Mouse (Mus musculus): ENCODE data around the gene Ncor2. TPM values are rescaled to one million over a fixed set of nuclear protein-coding genes. Genes with fewer than 3 reads are reported as not detected.

The Ncor2 gene
- polyA plus RNA-seq, 1 experiment: 46.9 TPM

DNA sequence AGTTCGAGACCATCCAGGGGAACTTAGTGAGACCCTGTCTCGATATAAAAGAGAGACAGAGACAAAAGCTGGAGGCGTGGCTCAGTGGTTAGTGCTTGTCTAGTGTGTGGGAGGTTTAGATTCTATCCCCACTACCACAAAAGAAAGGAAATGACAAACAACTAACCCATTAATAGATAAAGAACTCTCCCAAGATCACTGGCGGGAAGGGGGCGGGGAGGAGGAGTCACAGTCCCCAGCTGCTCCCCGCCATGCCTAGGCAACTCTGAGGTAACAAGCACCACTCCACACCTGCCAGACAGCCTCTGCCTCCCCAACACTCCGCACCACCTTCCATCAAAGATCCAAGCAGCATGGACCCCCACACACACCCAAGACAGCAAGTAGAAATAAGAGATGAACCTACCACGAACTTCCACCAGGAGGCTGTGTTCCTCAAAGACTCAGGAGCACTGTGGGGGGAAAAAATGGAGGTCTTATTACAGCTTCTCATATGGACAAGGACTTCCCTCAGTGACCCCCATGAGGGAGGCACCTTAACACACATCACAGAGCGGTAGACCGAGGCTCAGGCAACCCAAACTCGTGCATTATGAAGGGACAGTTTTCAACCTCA lies 25.7 kb downstream of the Ncor2 start:
- peaks cover 4% of the 10 kb centered on the region for H3K4me1 ChIP-seq (ENCODE audit: control insufficient read depth, insufficient read depth, low read length)

DNA sequence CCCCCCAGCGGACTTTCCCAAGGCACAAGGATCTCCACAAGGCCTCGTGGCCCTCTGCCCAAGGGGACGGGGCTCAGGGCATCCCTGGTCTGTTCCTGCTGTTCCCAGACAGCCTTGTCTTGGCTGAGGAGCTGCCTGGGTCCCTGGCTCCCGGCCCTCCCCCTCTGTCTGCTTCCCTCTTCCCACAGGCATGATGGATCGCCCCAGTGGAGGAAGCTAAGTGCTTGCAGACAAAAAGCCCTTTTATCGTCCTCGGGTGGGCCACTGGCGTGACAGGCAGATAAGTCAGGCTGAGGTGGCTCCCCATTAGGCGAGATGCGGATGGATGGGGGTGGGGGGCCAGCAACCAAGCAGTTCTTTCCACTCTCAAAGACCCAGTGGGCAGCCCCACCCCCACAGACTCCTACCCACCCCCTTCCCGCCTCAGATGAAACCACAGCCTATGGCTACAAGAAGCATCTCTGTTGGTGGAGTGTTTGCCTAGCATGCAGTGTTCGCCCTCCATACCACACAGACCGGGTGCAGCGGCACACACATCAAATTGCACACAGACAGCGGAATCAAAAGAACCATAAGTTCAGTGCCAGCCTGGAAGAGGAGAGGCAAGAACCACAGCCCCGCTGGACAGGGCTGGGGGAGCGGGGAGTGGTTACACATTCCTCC lies 27.0 kb downstream of the Ncor2 start:
- H3K4me1 ChIP-seq (ENCODE audit: control insufficient read depth, insufficient read depth, low read length): no peaks in the 10 kb centered on the region; the same call in 1 of the 2 replicates

More for the DNA sequence above, 25.7 kb downstream of the Ncor2 start:
- no peak overlapping the region for H3K4me3 ChIP-seq (replicated peaks; ENCODE audit: control insufficient read depth, low read depth, low read length)
- WGBS: 71% methylated on average over 11 of the region's 11 CpGs
- no peak overlapping the region for H3K27ac ChIP-seq (ENCODE audit: control insufficient read depth, insufficient read depth, low read depth, low read length, poor library complexity)
- TF ChIP-seq CTCF (IDR thresholded peaks at IDR 0.05; ENCODE audit: control insufficient read depth, insufficient read depth, low read length) (no peak), POLR2A (IDR thresholded peaks at IDR 0.05; ENCODE audit: borderline replicate concordance, control insufficient read depth, low read depth, low read length) (no peak)

DNA sequence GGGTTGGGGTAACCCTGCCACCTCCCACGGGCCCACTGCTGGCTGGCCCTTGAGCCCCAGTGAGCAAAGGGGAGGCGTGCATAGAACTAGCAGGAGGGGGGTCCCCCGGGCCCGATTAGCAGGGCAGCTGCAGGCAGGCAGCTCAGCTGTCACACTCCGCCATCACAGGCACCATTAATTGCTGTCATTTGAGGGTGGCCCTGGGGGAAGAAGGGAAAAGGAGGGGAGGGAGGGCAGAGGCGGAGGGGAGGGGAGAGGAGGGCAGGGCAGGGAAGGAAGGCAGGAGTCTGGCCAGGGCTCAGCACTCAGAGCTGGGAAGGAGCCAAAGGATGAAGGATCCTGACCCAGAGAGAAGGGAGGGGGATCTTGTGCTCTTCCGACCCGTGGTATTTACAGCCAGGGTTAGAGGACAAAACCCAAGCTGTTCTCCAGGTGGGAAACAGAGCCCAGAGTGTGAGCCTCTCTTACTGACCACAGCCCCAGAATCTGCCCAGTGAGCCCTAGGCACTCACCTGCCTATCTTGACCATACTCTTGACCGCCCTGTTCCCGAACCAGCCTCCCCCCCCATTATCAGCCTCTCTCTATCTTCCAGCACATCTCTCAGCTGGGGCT lies 28.0 kb downstream of the Ncor2 start:
- no peak overlapping the region for H3K27ac ChIP-seq (ENCODE audit: control insufficient read depth, insufficient read depth, low read depth, low read length, poor library complexity)
- 65% methylated on average over 10 of the region's 10 CpGs for WGBS
- no peaks in the 10 kb centered on the region; the same call in 1 of the 2 replicates for H3K4me1 ChIP-seq (ENCODE audit: control insufficient read depth, insufficient read depth, low read length)
- H3K4me3 ChIP-seq (replicated peaks; ENCODE audit: control insufficient read depth, low read depth, low read length): no peak overlapping the region
- TF ChIP-seq POLR2A (IDR thresholded peaks at IDR 0.05; ENCODE audit: borderline replicate concordance, control insufficient read depth, low read depth, low read length): no peak
- TF ChIP-seq CTCF (IDR thresholded peaks at IDR 0.05; ENCODE audit: control insufficient read depth, insufficient read depth, low read length): no peak

More for the DNA sequence above, 27.0 kb downstream of the Ncor2 start:
- Histone ChIP-seq H3K4me3 (replicated peaks; ENCODE audit: control insufficient read depth, low read depth, low read length) (no peak overlapping the region), H3K27ac (ENCODE audit: control insufficient read depth, insufficient read depth, low read depth, low read length, poor library complexity) (no peak overlapping the region)
- TF ChIP-seq CTCF (IDR thresholded peaks at IDR 0.05; ENCODE audit: control insufficient read depth, insufficient read depth, low read length): no peak
- TF ChIP-seq POLR2A (IDR thresholded peaks at IDR 0.05; ENCODE audit: borderline replicate concordance, control insufficient read depth, low read depth, low read length): no peak
- WGBS: 61% methylated on average over 17 of the region's 17 CpGs

DNA sequence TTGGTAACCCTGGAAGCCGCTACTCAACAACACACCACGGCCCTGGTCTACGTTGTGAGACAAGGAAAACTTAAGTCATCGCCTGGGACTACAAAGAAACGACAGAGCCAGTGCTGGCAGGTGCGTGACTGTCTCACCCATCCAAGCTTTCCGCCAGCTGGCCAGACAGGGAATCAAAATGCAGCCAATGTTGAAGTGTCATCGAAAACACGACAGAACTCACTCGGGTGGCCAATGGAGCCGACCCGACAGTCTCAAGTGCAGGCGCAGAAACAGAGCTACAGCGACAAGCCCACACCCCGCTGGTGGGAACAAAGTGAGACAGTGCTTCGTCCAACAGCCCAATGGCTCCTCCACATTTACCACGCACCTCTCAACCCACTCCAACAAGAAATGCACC lies 29.9 kb downstream of the Ncor2 start:
- no peaks in the 10 kb centered on the region for H3K4me1 ChIP-seq (ENCODE audit: control insufficient read depth, insufficient read depth, low read length)
- no peak overlapping the region for H3K27ac ChIP-seq (ENCODE audit: control insufficient read depth, insufficient read depth, low read depth, low read length, poor library complexity)
- TF ChIP-seq CTCF (IDR thresholded peaks at IDR 0.05; ENCODE audit: control insufficient read depth, insufficient read depth, low read length) (no peak), POLR2A (IDR thresholded peaks at IDR 0.05; ENCODE audit: borderline replicate concordance, control insufficient read depth, low read depth, low read length) (no peak)
- 90% methylated on average over 17 of the region's 17 CpGs for WGBS
- no peak overlapping the region for H3K4me3 ChIP-seq (replicated peaks; ENCODE audit: control insufficient read depth, low read depth, low read length)

DNA sequence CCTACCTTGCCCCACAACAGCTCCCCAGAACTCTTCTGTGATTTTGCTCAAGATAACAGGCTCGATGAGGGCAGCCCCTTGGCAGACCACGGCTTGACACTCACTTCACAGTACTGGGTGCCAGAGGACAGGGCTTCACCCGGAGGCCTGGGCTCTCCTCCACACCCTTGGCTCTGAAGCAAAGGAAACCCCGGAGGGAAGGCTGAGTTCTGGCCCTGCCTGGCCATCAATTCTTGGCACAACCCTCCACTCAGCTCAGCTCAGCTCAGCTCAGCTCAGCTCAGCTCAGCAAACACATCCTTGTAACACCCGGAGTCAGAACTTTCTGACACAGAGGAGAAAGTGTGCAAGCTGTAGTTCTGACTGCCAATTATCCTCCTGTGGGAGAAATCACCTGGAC lies 30.3 kb downstream of the Ncor2 start:
- Histone ChIP-seq H3K4me1 (ENCODE audit: control insufficient read depth, insufficient read depth, low read length) (no peaks in the 10 kb centered on the region), H3K4me3 (replicated peaks; ENCODE audit: control insufficient read depth, low read depth, low read length) (no peak overlapping the region), H3K27ac (ENCODE audit: control insufficient read depth, insufficient read depth, low read depth, low read length, poor library complexity) (no peak overlapping the region)
- 54% methylated on average over 5 of the region's 5 CpGs for WGBS
- no peak for TF ChIP-seq POLR2A (IDR thresholded peaks at IDR 0.05; ENCODE audit: borderline replicate concordance, control insufficient read depth, low read depth, low read length)
- TF ChIP-seq CTCF (IDR thresholded peaks at IDR 0.05; ENCODE audit: control insufficient read depth, insufficient read depth, low read length): no peak

DNA sequence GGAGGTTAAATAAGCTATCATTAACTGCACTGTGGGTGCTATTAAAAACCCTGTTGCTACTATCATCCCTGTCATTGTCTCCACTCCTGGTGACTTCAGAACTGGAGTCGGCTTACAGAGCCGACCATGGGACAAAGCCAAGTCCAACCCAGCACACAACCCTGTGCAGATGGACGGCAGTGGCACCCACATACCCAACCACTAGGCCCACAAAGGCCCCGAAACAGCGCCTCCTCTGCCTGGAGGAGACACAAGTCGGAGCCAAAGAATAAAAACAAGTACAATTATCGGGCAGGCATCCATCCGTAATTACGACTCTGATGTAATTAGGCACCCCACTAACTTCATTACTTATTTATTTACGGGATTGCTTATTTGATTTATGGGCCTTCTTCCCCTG lies 30.8 kb downstream of the Ncor2 start:
- WGBS: 90% methylated on average over 10 of the region's 10 CpGs
- Histone ChIP-seq H3K4me1 (ENCODE audit: control insufficient read depth, insufficient read depth, low read length) (no peaks in the 10 kb centered on the region), H3K27ac (ENCODE audit: control insufficient read depth, insufficient read depth, low read depth, low read length, poor library complexity) (no peak overlapping the region), H3K4me3 (replicated peaks; ENCODE audit: control insufficient read depth, low read depth, low read length) (no peak overlapping the region)
- TF ChIP-seq POLR2A (IDR thresholded peaks at IDR 0.05; ENCODE audit: borderline replicate concordance, control insufficient read depth, low read depth, low read length) (no peak), CTCF (IDR thresholded peaks at IDR 0.05; ENCODE audit: control insufficient read depth, insufficient read depth, low read length) (no peak)

DNA sequence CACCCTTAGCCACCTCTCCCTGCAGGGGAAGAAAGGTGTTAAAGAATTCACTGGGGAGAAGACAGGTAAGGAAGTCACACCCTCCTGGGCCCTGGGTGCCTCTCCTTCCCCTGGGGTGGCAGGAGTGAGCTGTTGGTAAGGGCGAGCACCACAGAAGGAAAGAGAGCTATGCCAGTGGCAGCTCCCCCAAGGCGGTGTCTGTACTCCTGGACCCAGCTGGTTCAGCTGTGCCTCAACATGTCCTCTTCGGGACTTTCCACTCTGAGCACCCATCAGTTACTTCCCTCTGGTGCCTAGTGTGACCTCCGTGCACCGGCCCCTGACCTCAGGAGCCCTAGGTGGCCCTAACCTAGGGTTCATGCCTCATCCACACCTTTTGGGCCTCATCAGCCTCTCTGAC lies 31.9 kb downstream of the Ncor2 start:
- Histone ChIP-seq H3K4me3 (replicated peaks; ENCODE audit: control insufficient read depth, low read depth, low read length) (no peak overlapping the region), H3K27ac (ENCODE audit: control insufficient read depth, insufficient read depth, low read depth, low read length, poor library complexity) (no peak overlapping the region), H3K4me1 (ENCODE audit: control insufficient read depth, insufficient read depth, low read length) (no peaks in the 10 kb centered on the region; the same call in 1 of the 2 replicates)
- 75% methylated on average over 5 of the region's 5 CpGs for WGBS
- no peak for TF ChIP-seq CTCF (IDR thresholded peaks at IDR 0.05; ENCODE audit: control insufficient read depth, insufficient read depth, low read length)
- TF ChIP-seq POLR2A (IDR thresholded peaks at IDR 0.05; ENCODE audit: borderline replicate concordance, control insufficient read depth, low read depth, low read length): no peak

DNA sequence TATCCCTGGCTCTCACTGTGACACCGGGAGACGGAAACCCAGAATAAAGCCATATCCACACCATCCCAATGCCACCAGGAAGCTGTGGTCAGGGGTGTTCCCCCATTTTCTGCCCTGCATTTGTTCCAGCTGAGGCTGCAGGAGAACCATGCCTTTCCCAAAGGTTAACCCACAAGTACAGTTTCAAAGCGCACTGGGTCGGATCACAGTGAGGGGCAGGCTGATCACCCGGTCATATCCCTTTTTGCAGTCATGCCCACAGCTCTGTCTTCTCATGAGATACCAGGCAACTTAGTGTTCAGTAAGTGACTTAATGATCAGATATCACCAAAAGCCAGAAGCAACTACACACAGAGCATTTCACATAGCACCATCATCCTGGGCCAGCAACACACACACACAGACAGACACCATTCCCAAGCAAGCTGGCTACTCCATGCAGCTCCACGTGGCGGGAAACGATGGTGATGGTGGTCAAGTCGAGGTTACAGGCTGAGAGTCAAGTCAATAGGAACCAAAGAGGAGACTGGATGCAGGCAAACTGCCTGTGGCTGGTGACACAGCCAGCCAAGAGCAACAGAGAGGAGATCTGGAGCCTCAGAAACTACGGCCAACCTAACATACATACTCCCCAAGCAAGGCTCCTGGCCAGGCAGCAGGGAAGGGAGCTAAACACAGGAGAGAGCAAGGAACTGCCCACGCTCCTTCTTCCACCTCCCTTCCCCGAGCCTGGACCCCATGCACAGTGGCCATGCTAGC lies 35.7 kb downstream of the Ncor2 start:
- Histone ChIP-seq H3K4me3 (replicated peaks; ENCODE audit: control insufficient read depth, low read depth, low read length) (no peak overlapping the region), H3K27ac (ENCODE audit: control insufficient read depth, insufficient read depth, low read depth, low read length, poor library complexity) (no peak overlapping the region), H3K4me1 (ENCODE audit: control insufficient read depth, insufficient read depth, low read length) (no peaks in the 10 kb centered on the region; the same call in 1 of the 2 replicates)
- TF ChIP-seq CTCF (IDR thresholded peaks at IDR 0.05; ENCODE audit: control insufficient read depth, insufficient read depth, low read length): no peak
- TF ChIP-seq POLR2A (IDR thresholded peaks at IDR 0.05; ENCODE audit: borderline replicate concordance, control insufficient read depth, low read depth, low read length): no peak
- 74% methylated on average over 12 of the region's 12 CpGs for WGBS
